Mouse (Mus musculus) c-Kit-positive CD71-positive TER-119-negative erythroid progenitor cells, embryonic 14.5 days (primary cell): ENCODE data around the gene Gm17409.

Experiments used
- DNase-seq: peaks from one replicate; pipeline ENCODE4 v3.0.0-alpha.2; 2013; ENCODE audit warnings: low read depth

The Gm17409 gene

GRCm38 (mm10) chr2:58469816-58470215 is at the start of gene Gm17409:
Gm17409 (plus strand) TSS chr2:58470116.
- DNase-seq: no peak

GRCm38 (mm10) chr2:58423319-58423718 is 46.6 kb upstream of the Gm17409 start:
- DNase-seq: no peak

- no peak for DNase-seq
Observed at GRCm38 (mm10) chr2:58425436-58426004, 44.4 kb upstream of the Gm17409 start.

- no peak for DNase-seq
Observed at GRCm38 (mm10) chr2:58432211-58432610, 37.7 kb upstream of the Gm17409 start.

GRCm38 (mm10) chr2:58433317-58433716 is 36.6 kb upstream of the Gm17409 start:
- DNase-seq: no peak

GRCm38 (mm10) chr2:58434438-58434837 is 35.5 kb upstream of the Gm17409 start:
- no peak for DNase-seq

- DNase-seq: no peak
Observed at GRCm38 (mm10) chr2:58435507-58435906, 34.4 kb upstream of the Gm17409 start.

- DNase-seq: no peak
Observed at GRCm38 (mm10) chr2:58436911-58437310, 33.0 kb upstream of the Gm17409 start.

- DNase-seq: no peak
Observed at GRCm38 (mm10) chr2:58443163-58443562, 26.8 kb upstream of the Gm17409 start.

- DNase-seq: no peak
Observed at GRCm38 (mm10) chr2:58447001-58447400, 22.9 kb upstream of the Gm17409 start.

GRCm38 (mm10) chr2:58454095-58454865 is 15.6 kb upstream of the Gm17409 start:
- no peak for DNase-seq

GRCm38 (mm10) chr2:58456843-58457487 is 13.0 kb upstream of the Gm17409 start:
- no peak for DNase-seq

GRCm38 (mm10) chr2:58457488-58457865 is 12.4 kb upstream of the Gm17409 start:
- DNase-seq: no peak

GRCm38 (mm10) chr2:58458820-58459371 is 11.0 kb upstream of the Gm17409 start:
- DNase-seq: no peak

GRCm38 (mm10) chr2:58470290-58470689 is 374 bp downstream of the Gm17409 start:
- no peak for DNase-seq

GRCm38 (mm10) chr2:58475578-58475977 is 5.7 kb downstream of the Gm17409 start:
- no peak for DNase-seq

- DNase-seq: peak; percentile 20
Observed at GRCm38 (mm10) chr2:58476956-58477715, 7.2 kb downstream of the Gm17409 start.

- no peak for DNase-seq
Observed at GRCm38 (mm10) chr2:58478144-58478543, 8.2 kb downstream of the Gm17409 start.

- DNase-seq: no peak
Observed at GRCm38 (mm10) chr2:58479536-58479935, 9.6 kb downstream of the Gm17409 start.

GRCm38 (mm10) chr2:58480764-58481163 is 10.8 kb downstream of the Gm17409 start:
- no peak for DNase-seq

- DNase-seq: no peak
Observed at GRCm38 (mm10) chr2:58481450-58482100, 11.7 kb downstream of the Gm17409 start.
